Mouse (Mus musculus): Measurements from ENCODE around the gene Hist1h2af.
A peak's percentile ranks its signal among the peaks of the same experiment; 100 is the strongest.

Hist1h2af gene

GRCm38 (mm10) chr13:23533560-23534367 lies at the start of gene Hist1h2af:
TSS of gene Hist1h2af (plus strand) at chr13:23533906.
- peak; percentile 72 for DNase-seq

- no peak for DNase-seq
Measured at GRCm38 (mm10) chr13:23485271-23485670, 48.4 kb upstream of the Hist1h2af start.

GRCm38 (mm10) chr13:23488400-23489322 lies 45.0 kb upstream of the Hist1h2af start, which contains the start of gene Btn2a2:
TSS of gene Btn2a2 (minus strand) at chr13:23488857.
- DNase-seq, result peak; percentile 61

- no peak for DNase-seq
Measured at GRCm38 (mm10) chr13:23490863-23491262, 42.8 kb upstream of the Hist1h2af start.

- no peak for DNase-seq
Measured at GRCm38 (mm10) chr13:23491263-23491662, 42.4 kb upstream of the Hist1h2af start.

GRCm38 (mm10) chr13:23491990-23492389 lies 41.7 kb upstream of the Hist1h2af start:
- no peak for DNase-seq

- no peak for DNase-seq
Measured at GRCm38 (mm10) chr13:23495526-23495925, 38.2 kb upstream of the Hist1h2af start.

- DNase-seq, result peak; percentile 35
Measured at GRCm38 (mm10) chr13:23497656-23498321, 35.9 kb upstream of the Hist1h2af start.

GRCm38 (mm10) chr13:23498653-23499052 lies 35.1 kb upstream of the Hist1h2af start:
- no peak for DNase-seq

- DNase-seq, result no peak
Measured at GRCm38 (mm10) chr13:23499943-23500342, 33.8 kb upstream of the Hist1h2af start.

- DNase-seq, result peak; percentile 83
Measured at GRCm38 (mm10) chr13:23500424-23501200, 33.1 kb upstream of the Hist1h2af start.

- no peak for DNase-seq
Measured at GRCm38 (mm10) chr13:23501511-23501910, 32.2 kb upstream of the Hist1h2af start.

- no peak for DNase-seq
Measured at GRCm38 (mm10) chr13:23502031-23502567, 31.6 kb upstream of the Hist1h2af start.

- DNase-seq, result no peak
Measured at GRCm38 (mm10) chr13:23502916-23503315, 30.8 kb upstream of the Hist1h2af start.

- peak; percentile 76 for DNase-seq
Measured at GRCm38 (mm10) chr13:23503797-23504196, 29.9 kb upstream of the Hist1h2af start.

- peak; percentile 43 for DNase-seq
Measured at GRCm38 (mm10) chr13:23505662-23506345, 27.9 kb upstream of the Hist1h2af start.

- DNase-seq, result peak; percentile 79
Measured at GRCm38 (mm10) chr13:23506351-23506750, 27.4 kb upstream of the Hist1h2af start.

- DNase-seq, result no peak
Measured at GRCm38 (mm10) chr13:23506819-23507515, 26.7 kb upstream of the Hist1h2af start.

- DNase-seq, result no peak
Measured at GRCm38 (mm10) chr13:23510127-23510526, 23.6 kb upstream of the Hist1h2af start.

- DNase-seq, result no peak
Measured at GRCm38 (mm10) chr13:23513517-23513916, 20.2 kb upstream of the Hist1h2af start.

GRCm38 (mm10) chr13:23515281-23515680 lies 18.4 kb upstream of the Hist1h2af start:
- no peak for DNase-seq
